Mouse (Mus musculus): ENCODE data around the gene Pcyt2. TPM values are rescaled to one million over a fixed set of nuclear protein-coding genes. Genes with fewer than 3 reads are reported as not detected.
A peak's percentile ranks its signal among the peaks of the same experiment; 100 is the strongest.

Pcyt2 gene
- polyA plus RNA-seq, 1 experiment from 2014 or later = 143 TPM

- peaks cover 23% of the 10 kb centered on the region for H3K4me1 ChIP-seq (replicated peaks)
- peaks cover 14% of the 10 kb centered on the region for H3K27me3 ChIP-seq
- no peak overlapping the region for H3K27ac ChIP-seq
- no peak overlapping the region for H3K4me3 ChIP-seq (replicated peaks)
- 88% methylated on average over 10 of the region's 10 CpGs for WGBS
- H3K9me3 ChIP-seq = no peaks in the 10 kb centered on the region
- no peak for ATAC-seq (ENCODE audit: insufficient number of reproducible peaks, insufficient read depth, low FRiP score, low TSS enrichment, low read depth)
- H3K4me2 ChIP-seq = no peak overlapping the region
- H3K9ac ChIP-seq (replicated peaks) = no peak overlapping the region
- H3K36me3 ChIP-seq = peaks cover 69% of the 10 kb centered on the region
Observed at GRCm38 (mm10) chr11:120613481-120613972, 4.2 kb downstream of the Pcyt2 start.

DNA sequence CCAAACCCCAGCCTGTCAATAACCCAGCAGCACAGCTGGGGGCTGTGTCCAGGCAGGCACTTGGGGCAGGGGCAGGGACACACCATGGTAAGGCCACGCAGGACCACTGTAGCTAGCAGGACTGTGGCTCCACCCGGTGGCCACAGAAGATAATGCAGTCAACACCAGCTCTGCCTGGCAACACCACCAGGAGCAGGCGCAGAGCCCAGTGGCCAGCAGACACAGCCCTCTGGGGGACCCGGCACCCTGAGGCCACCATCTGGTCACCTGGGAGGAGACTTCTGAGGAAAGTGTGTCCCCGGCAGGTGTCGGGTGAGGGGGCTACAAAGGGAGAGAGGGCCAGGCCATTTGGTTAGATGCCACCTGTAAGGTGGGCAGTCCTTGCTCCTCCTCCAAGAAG, 5.0 kb downstream of the Pcyt2 start:
- H3K4me3 ChIP-seq (replicated peaks) = no peak overlapping the region
- 35% methylated on average over 6 of the region's 6 CpGs for WGBS

GRCm38 (mm10) chr11:120610477-120611046, 7.2 kb downstream of the Pcyt2 start:
- Histone ChIP-seq H3K4me2 (no peak overlapping the region), H3K36me3 (peaks cover 76% of the 10 kb centered on the region), H3K27ac (no peak overlapping the region), H3K9me3 (no peaks in the 10 kb centered on the region), H3K27me3 (peaks cover 30% of the 10 kb centered on the region), H3K9ac (replicated peaks) (no peak overlapping the region), H3K4me1 (replicated peaks) (peaks cover 16% of the 10 kb centered on the region), H3K4me3 (replicated peaks) (no peak overlapping the region)
- ATAC-seq (ENCODE audit: insufficient number of reproducible peaks, insufficient read depth, low FRiP score, low TSS enrichment, low read depth) = no peak
- WGBS = 80% methylated on average over 9 of the region's 9 CpGs

More for the DNA sequence above, 5.0 kb downstream of the Pcyt2 start:
- H3K9me3 ChIP-seq = no peaks in the 10 kb centered on the region
- H3K27ac ChIP-seq = no peak overlapping the region
- peaks cover 63% of the 10 kb centered on the region for H3K36me3 ChIP-seq
- H3K4me2 ChIP-seq = no peak overlapping the region
- ATAC-seq (ENCODE audit: insufficient number of reproducible peaks, insufficient read depth, low FRiP score, low TSS enrichment, low read depth) = no peak
- peaks cover 22% of the 10 kb centered on the region for H3K27me3 ChIP-seq
- peaks cover 28% of the 10 kb centered on the region for H3K4me1 ChIP-seq (replicated peaks)
- no peak overlapping the region for H3K9ac ChIP-seq (replicated peaks)

- no peak overlapping the region for H3K27ac ChIP-seq
- WGBS = 56% methylated on average over 8 of the region's 8 CpGs
- H3K9ac ChIP-seq (replicated peaks) = no peak overlapping the region
Observed at GRCm38 (mm10) chr11:120609250-120609649, 8.5 kb downstream of the Pcyt2 start.

GRCm38 (mm10) chr11:120608241-120609034, 9.3 kb downstream of the Pcyt2 start, which contains the start of gene Npb:
Gene Npb, plus strand, starts transcription at chr11:120608477.
- 5% methylated on average over 45 of the region's 45 CpGs for WGBS
- Histone ChIP-seq H3K27ac (no peak within 1 kb of the TSS), H3K27me3 (peaks cover 30% of the 10 kb centered on the region), H3K9ac (replicated peaks) (peak within 1 kb of the TSS; percentile 65), H3K36me3 (peaks cover 79% of the 10 kb centered on the region), H3K4me3 (replicated peaks) (peak within 1 kb of the TSS; percentile 31), H3K4me1 (replicated peaks) (peaks cover 16% of the 10 kb centered on the region), H3K4me2 (peak within 1 kb of the TSS; percentile 62), H3K9me3 (no peaks in the 10 kb centered on the region)
- ATAC-seq (ENCODE audit: insufficient number of reproducible peaks, insufficient read depth, low FRiP score, low TSS enrichment, low read depth) = no peak

More at GRCm38 (mm10) chr11:120609250-120609649, 8.5 kb downstream of the Pcyt2 start:
- Histone ChIP-seq H3K27me3 (peaks cover 30% of the 10 kb centered on the region), H3K9me3 (no peaks in the 10 kb centered on the region), H3K4me3 (replicated peaks) (no peak overlapping the region), H3K4me2 (peak overlapping the region; percentile 62; the same call in 1 of the 2 replicates), H3K36me3 (peaks cover 79% of the 10 kb centered on the region), H3K4me1 (replicated peaks) (peaks cover 16% of the 10 kb centered on the region)
- ATAC-seq (ENCODE audit: insufficient number of reproducible peaks, insufficient read depth, low FRiP score, low TSS enrichment, low read depth) = no peak

- no peak overlapping the region for H3K4me2 ChIP-seq
- ATAC-seq (ENCODE audit: insufficient number of reproducible peaks, insufficient read depth, low FRiP score, low TSS enrichment, low read depth) = no peak
- H3K9ac ChIP-seq (replicated peaks) = no peak overlapping the region
- H3K4me1 ChIP-seq (replicated peaks) = peaks cover 16% of the 10 kb centered on the region
- no peak overlapping the region for H3K27ac ChIP-seq
- no peak overlapping the region for H3K4me3 ChIP-seq (replicated peaks)
- peaks cover 79% of the 10 kb centered on the region for H3K36me3 ChIP-seq
- WGBS = 84% methylated on average over 4 of the region's 4 CpGs
- no peaks in the 10 kb centered on the region for H3K9me3 ChIP-seq
- H3K27me3 ChIP-seq = peaks cover 30% of the 10 kb centered on the region
Observed at GRCm38 (mm10) chr11:120606764-120607163, 11.0 kb downstream of the Pcyt2 start.

DNA sequence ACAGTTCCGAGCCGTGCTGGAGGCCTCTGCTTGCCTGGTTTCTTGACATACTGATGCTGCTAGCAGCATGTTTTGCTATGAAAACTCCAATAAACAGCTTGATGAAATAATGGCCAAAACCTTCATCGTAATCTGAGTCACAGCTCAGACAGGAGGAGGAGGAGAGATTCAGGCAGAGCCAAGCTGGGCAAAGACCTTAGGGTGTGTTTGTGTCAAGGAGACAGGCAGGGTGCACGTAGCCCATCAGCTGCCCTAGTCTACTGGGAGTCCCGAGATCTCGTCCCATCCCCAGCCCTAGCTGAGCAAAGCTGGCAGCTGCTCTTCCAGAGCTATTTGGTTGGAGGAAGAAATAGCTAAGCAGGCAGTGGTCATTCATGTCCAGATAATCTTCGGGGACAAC, 12.1 kb downstream of the Pcyt2 start:
- Histone ChIP-seq H3K9ac (replicated peaks) (no peak overlapping the region), H3K36me3 (peaks cover 77% of the 10 kb centered on the region)
- 94% methylated on average over 7 of the region's 7 CpGs for WGBS

DNA sequence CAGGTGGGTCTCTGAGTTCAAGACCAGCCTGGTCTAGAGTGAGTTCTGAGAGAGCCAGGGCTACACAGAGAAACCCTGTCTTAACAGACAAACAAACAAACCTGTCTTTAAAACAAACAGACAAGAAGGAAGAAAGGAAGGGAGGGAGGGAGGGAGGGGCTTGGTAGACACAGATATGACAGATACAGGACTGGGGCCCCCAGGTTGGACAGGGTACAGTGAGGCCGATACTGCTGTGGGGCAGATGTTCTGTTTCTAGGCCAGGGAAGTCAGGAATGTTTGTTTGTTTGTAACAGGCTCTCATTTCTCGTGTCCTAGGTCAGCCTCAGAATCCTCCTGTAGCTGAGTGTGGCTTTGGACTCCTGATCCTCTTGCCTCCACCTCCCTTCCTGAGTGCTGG, 14.2 kb downstream of the Pcyt2 start:
- no peak for ATAC-seq (ENCODE audit: insufficient number of reproducible peaks, insufficient read depth, low FRiP score, low TSS enrichment, low read depth)
- Histone ChIP-seq H3K4me3 (replicated peaks) (no peak overlapping the region), H3K27ac (no peak overlapping the region), H3K9ac (replicated peaks) (no peak overlapping the region), H3K9me3 (no peaks in the 10 kb centered on the region), H3K4me1 (replicated peaks) (peaks cover 17% of the 10 kb centered on the region), H3K36me3 (peaks cover 74% of the 10 kb centered on the region), H3K4me2 (no peak overlapping the region), H3K27me3 (peaks cover 16% of the 10 kb centered on the region)
- WGBS = 89% methylated on average over 2 of the region's 2 CpGs

More for the DNA sequence above, 12.1 kb downstream of the Pcyt2 start:
- no peak overlapping the region for H3K4me3 ChIP-seq (replicated peaks)
- no peak overlapping the region for H3K4me2 ChIP-seq
- no peaks in the 10 kb centered on the region for H3K9me3 ChIP-seq
- H3K27me3 ChIP-seq = peaks cover 30% of the 10 kb centered on the region
- no peak overlapping the region for H3K27ac ChIP-seq
- H3K4me1 ChIP-seq (replicated peaks) = peaks cover 16% of the 10 kb centered on the region
- no peak for ATAC-seq (ENCODE audit: insufficient number of reproducible peaks, insufficient read depth, low FRiP score, low TSS enrichment, low read depth)

- Histone ChIP-seq H3K27ac (no peak overlapping the region), H3K4me3 (replicated peaks) (no peak overlapping the region), H3K9ac (replicated peaks) (no peak overlapping the region), H3K4me1 (replicated peaks) (peaks cover 24% of the 10 kb centered on the region), H3K9me3 (no peaks in the 10 kb centered on the region), H3K4me2 (no peak overlapping the region), H3K36me3 (peaks cover 74% of the 10 kb centered on the region), H3K27me3 (no peaks in the 10 kb centered on the region)
- 95% methylated on average over 3 of the region's 3 CpGs for WGBS
- no peak for ATAC-seq (ENCODE audit: insufficient number of reproducible peaks, insufficient read depth, low FRiP score, low TSS enrichment, low read depth)
Observed at GRCm38 (mm10) chr11:120600716-120601115, 17.0 kb downstream of the Pcyt2 start.

DNA sequence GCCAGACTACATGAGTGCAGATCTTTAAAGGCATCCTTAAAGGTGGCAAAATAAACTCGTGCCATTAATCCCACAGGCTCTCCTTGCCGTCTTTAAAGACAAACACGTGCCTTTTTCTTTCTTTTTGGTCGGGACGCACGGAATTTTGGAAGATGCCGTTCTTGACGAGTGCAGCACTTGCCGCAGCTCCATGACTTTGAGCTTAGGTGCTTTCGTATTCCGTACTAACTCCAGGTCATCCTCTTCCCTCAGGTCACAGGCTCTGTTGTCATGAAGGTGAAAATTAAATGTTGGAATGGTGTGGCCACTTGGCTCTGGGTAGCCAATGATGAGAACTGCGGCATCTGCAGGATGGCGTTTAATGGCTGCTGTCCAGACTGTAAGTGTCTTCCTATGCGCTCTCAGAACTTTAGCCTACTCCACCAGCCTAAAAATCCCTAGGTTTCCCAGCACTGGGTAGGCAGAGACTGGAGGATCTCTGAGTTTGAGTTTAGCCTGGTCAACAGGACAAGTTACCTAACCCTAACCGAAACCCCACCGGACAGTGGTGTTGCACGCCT, 18.7 kb downstream of the Pcyt2 start:
- no peak for ATAC-seq (ENCODE audit: insufficient number of reproducible peaks, insufficient read depth, low FRiP score, low TSS enrichment, low read depth)

DNA sequence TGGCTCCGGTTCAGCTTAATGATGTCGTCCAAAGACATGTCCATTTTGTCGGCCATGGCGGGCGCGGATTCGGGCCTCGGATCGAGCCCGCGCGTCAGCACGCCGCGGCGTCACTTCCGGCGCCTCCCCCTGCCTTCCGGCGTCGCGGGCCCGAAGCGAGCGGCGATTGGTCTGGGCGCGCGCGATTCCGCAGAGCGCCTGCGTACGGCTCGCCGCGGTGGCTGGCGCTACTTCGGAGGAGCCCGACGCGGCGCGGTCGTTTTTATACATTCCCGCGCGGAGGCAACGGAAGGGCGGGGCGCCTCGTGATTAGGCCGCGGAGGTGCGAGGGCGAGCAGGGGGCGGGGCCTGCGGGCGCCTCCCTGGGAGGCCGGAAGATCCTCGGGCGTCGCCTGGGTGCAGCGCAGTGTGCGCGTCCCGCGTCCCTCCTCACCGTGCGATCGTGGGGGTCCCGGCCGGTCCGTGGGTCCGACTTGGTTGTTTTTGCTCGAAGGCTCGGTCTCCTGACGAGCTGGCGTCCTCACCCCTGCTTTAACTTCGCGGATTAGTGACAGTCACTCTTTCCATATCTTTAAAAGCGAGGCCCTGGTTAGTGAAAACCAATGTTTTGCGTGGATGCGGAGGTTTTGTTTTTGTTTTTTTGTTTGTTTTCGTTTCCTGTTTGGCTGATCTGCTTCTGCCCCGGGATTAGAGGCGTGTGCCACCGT, 19.3 kb downstream of the Pcyt2 start, which contains the start of the genes Alyref and Anapc11:
Alyref (minus strand) TSS at position 83 of the 707 bp plus-strand sequence.
Anapc11 (plus strand) TSS at position 139 of the 707 bp plus-strand sequence.
- peak within 1 kb of the TSS; percentile 98 for H3K4me2 ChIP-seq
- peak within 1 kb of the TSS; percentile 100 for H3K4me3 ChIP-seq (replicated peaks)
- H3K9ac ChIP-seq (replicated peaks) = peak within 1 kb of the TSS; percentile 99
- ATAC-seq (ENCODE audit: insufficient number of reproducible peaks, insufficient read depth, low FRiP score, low TSS enrichment, low read depth) = peak; percentile 96
- peaks cover 24% of the 10 kb centered on the region for H3K4me1 ChIP-seq (replicated peaks)
- peaks cover 73% of the 10 kb centered on the region for H3K36me3 ChIP-seq
- H3K9me3 ChIP-seq = no peaks in the 10 kb centered on the region
- under 1% methylated on average over 88 of the region's 88 CpGs for WGBS
- H3K27me3 ChIP-seq = no peaks in the 10 kb centered on the region
- H3K27ac ChIP-seq = peak within 1 kb of the TSS; percentile 89

More for the DNA sequence above, 18.7 kb downstream of the Pcyt2 start:
- H3K27ac ChIP-seq = peak overlapping the region; percentile 89
- no peaks in the 10 kb centered on the region for H3K27me3 ChIP-seq
- H3K4me1 ChIP-seq (replicated peaks) = peaks cover 24% of the 10 kb centered on the region
- peaks cover 73% of the 10 kb centered on the region for H3K36me3 ChIP-seq
- H3K9ac ChIP-seq (replicated peaks) = peak overlapping the region; percentile 99
- H3K9me3 ChIP-seq = no peaks in the 10 kb centered on the region
- peak overlapping the region; percentile 100 for H3K4me3 ChIP-seq (replicated peaks)
- WGBS = 44% methylated on average over 17 of the region's 17 CpGs
- H3K4me2 ChIP-seq = peak overlapping the region; percentile 98
